19 mouse cellular contexts compared by ENCODE assay signal in the genomic region with DNA sequence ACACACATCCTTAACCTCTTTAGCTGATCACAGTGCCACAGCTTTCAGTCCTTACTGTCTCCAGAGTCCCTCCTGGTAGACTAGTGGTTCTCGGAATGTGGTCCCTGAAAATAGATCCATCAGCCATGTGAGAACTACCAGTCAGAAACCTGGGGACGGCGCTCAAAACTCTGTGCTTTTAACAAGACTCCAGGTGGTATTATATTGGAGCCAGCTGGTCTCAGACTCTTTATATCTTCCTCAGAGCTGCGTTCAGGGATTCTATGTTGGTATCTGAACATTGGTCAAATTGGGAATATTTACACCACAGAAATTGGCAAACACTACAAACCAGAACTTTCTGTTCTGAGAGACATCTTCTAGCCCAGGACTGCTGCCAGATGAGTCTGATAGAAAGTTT.
"Had no signal": no experiment of that assay in that cellular context is flagged by ENCODE, and none has a peak within 500 bp of the region (broad histone marks: within the 10 kb centered on the region; RNA-seq: fewer than 3 reads in every experiment).

No protein-coding gene starts in this region.

- H3K27me3 ChIP-seq: midbrain, embryonic 12.5 days; neural tube, embryonic 13.5 days; neural tube, embryonic 15.5 days had no signal

- H3K9me3 ChIP-seq: midbrain, embryonic 12.5 days; neural tube, embryonic 13.5 days; neural tube, embryonic 15.5 days had no signal

- ATAC-seq: midbrain, embryonic 16.5 days had no signal

- H3K4me1 ChIP-seq: midbrain, embryonic 12.5 days had no signal

- H3K27ac ChIP-seq: midbrain, embryonic 10.5 days; midbrain, embryonic 12.5 days; neural tube, embryonic 13.5 days; neural tube, embryonic 15.5 days had no signal

- H3K4me2 ChIP-seq: lung, embryonic 14.5 days; midbrain, embryonic 12.5 days; neural tube, embryonic 13.5 days; neural tube, embryonic 15.5 days had no signal

- DNase-seq: lung, adult 18-20 months; lung, embryonic 14.5 days; lung, postnatal 10 days; lung, postnatal 4 days; midbrain, embryonic 14.5 days; retina, postnatal 1 day; right cerebral cortex, adult 18-20 months; right cerebral cortex, postnatal 25 days; right cerebral cortex, postnatal 4 days; spleen, adult 18-20 months; thymus, adult 18-20 months; thymus, postnatal 14 days; thymus, postnatal 36 days had no signal

- H3K9ac ChIP-seq: lung, embryonic 14.5 days; midbrain, embryonic 12.5 days; neural tube, embryonic 13.5 days; neural tube, embryonic 15.5 days had no signal

- H3K4me3 ChIP-seq: midbrain, embryonic 10.5 days; midbrain, embryonic 12.5 days; myocyte; neural tube, embryonic 13.5 days; neural tube, embryonic 15.5 days had no signal
